Mouse (Mus musculus) E14TG2a.4 (cell line): ENCODE measurements around the gene Rassf8.

ENCODE experiments used
- CTCF ChIP-seq: conservative IDR thresholded peaks from 2 replicates; pipeline ENCODE4 v1.5.1; 2014; ENCODE audit warnings: low read length
- POU5F1 ChIP-seq: IDR thresholded peaks from 2 replicates; pipeline ENCODE4 v1.6.1; 2014; ENCODE audit warnings: low read length, borderline replicate concordance

GRCm38 (mm10) chr6:145864171-145864570 lies 117.6 kb downstream of the Rassf8 start:
- no peak for TF ChIP-seq CTCF
- TF ChIP-seq POU5F1: no peak
